Mouse (Mus musculus): ENCODE measurements at regions not wholly inside any gene's neighbourhood (a gene's known extent, or its start where the extent isn't known, plus 50 kb on each side); places are given as distances from the start of the nearest gene placed in this dataset.

DNA sequence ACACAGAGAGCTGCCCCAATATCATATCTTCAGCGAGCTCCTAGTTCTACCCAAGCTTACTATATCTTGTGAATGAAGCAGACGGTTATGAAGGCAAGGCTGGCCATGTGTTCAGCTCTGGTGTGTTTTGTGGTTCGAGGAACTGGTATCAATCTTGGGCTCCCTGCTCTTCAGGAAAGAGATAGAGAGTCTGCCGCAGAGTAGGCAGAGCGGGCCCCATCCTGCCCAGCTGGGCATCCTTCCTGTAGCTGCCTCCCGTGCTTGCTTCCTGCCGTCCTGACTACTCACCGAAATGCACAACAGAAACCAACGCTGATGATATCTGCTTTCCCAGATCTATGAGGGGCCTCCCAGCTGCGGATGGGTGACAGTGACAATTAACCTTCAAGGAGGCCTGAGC is 60.3 kb downstream of the Snrpe start:
- no peak for DNase-seq (ENCODE audit: low spot score in 2 of 2)

DNA sequence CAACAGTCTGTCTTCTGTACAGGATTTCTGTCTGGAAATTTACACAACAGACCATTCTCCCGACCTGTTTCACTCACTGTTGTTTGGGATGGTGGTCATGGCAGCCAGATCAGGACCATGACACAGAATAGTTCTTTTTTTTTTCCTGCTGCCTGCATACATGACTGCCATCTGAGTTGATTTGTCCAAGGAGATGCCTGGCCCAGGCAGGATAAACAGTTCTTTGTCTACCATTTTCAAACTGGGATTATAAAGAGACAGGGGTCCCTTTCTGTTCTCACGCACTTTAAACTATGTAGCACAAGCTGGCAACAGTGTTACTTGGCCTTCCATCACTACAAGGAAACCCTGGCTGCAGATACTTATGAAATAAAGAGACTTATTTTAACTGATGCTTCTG is 61.1 kb downstream of the Snrpe start:
- DNase-seq (ENCODE audit: low spot score in 2 of 2) = no peak

DNA sequence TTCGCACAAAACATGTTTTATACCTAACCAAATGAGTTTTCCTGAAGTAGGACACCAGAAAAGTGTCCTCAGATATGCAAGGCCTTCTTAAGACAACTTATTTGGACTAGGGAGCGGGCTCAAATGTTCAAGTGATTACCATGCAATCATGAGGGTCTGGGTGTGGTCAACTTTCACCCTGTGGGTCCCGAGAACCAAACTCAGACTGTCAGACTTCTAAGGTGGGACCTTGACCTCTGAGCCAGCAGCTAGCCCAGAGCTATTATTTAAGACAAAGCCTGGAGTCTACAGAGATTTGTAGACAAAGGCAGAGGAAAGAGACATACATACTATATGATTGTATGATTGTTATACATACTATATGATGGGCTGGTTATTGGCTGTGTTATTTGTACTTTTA is 62.5 kb downstream of the Snrpe start:
- no peak for DNase-seq (ENCODE audit: low spot score in 2 of 2)

DNA sequence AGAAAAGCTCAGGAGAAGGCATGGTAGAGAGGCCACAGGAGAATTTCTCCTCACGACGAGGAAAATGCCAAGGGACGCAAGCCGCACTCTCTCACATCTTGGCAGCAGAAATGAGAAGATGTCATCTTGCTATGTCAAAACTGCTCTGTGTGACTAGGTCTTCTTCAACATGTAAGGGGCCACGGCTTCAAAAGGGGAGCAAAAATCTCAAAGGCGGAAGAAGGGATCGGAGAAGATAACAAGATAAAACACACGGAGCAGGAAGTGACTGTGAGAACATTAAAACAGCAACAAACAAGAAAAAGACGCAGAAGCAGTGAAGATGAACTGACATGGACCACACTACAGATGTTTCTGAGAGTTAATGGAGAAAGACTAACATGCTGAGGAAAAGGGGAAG is 65.1 kb downstream of the Snrpe start:
- DNase-seq (ENCODE audit: low spot score in 2 of 2) = no peak

DNA sequence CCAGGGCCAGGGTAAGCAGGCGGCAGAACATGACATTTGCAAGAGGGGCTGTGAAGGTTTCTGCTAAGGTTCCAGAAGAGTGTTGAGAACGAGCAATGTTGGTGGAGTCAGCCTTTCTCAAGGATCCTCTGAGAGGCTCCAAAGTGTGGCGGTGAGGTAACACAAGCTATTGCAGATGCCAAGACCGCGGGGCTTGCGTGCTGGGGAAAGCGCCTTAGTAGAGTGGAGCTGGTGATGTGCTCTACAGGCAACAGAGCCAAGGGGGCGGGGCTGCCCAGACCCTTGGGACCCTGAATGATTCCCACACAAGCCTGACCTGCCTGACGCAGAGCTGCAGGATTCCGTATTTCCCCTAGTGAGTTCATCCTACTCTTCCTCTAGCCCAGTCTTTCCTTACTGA is 66.3 kb downstream of the Snrpe start:
- no peak for DNase-seq (ENCODE audit: low spot score in 2 of 2)

DNA sequence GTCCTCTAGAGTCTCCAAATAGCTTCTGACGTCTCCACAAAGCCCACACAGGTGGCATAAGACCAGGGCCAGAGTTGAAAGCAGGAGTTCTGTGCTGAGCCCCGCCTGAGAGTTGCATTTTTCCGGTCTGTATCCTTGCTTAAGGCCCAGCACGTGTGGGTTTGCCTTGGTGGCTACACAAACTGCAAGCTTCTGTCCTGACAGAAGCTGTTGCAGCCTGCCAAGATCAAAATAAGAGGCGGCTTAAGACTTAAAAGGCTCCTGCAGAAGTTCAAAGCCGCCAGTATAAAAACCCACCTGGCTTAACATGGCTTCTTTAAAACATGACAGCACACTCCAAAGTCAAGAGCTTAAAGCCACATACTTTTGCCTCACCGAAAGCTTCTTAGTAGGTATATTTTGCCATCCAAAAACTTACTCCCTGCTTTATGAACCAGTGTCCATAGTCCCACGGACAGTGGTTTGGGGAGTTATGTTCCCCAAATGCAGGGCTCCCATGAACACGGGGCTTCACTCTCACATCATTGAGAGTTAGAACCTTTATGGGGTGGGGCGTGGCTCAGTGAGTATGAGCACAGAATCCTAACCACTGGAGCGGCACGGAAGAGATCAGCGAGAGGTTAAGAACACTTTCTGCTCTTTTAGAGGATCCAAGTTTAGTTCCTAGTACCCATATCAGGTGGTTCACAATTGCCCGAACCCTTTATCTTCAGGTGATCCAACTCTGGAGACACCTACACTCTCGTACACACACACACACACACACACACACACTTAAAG is 67.9 kb downstream of the Snrpe start:
- no peak for DNase-seq (ENCODE audit: low spot score in 2 of 2)

DNA sequence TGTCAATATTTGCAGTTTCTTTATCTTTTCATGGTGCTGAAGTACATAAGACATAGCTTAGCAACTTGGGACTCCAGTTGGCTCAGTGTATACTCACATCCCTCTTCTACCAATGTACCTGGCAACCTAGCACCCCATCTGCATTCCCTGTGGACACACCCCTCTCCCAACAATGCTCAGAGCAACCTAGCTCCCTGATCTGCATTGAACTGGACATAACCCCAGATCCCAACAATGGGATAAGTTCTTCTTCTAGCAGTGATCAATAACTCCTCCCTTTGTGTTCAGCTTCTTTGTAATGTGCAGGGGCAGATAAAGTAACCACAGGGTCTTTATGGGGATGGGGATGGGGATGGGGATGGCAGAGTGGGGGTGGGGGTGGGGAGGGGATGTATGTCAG is 79.4 kb downstream of the Snrpe start:
- no peak for DNase-seq (ENCODE audit: low spot score in 2 of 2)

DNA sequence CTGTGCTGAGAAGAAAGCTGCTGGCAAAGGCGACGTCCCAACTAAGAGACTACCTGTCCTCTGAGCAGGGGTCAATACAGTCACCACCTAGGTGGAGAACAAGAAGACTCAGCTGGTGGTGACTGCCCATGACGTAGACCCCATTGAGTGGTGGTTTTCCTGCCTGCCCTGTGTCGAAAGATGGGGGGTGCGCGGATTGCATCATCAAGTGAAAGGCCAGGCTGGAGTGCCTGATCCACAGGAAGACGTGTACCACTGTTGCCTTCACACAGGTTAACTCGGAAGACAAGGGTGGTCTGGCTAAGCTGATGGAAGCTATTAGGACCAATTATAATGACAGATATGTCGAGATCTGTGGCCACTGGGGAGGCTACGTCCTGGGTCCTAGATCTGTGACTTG is 80.3 kb downstream of the Snrpe start:
- DNase-seq (ENCODE audit: low spot score in 2 of 2) = no peak

DNA sequence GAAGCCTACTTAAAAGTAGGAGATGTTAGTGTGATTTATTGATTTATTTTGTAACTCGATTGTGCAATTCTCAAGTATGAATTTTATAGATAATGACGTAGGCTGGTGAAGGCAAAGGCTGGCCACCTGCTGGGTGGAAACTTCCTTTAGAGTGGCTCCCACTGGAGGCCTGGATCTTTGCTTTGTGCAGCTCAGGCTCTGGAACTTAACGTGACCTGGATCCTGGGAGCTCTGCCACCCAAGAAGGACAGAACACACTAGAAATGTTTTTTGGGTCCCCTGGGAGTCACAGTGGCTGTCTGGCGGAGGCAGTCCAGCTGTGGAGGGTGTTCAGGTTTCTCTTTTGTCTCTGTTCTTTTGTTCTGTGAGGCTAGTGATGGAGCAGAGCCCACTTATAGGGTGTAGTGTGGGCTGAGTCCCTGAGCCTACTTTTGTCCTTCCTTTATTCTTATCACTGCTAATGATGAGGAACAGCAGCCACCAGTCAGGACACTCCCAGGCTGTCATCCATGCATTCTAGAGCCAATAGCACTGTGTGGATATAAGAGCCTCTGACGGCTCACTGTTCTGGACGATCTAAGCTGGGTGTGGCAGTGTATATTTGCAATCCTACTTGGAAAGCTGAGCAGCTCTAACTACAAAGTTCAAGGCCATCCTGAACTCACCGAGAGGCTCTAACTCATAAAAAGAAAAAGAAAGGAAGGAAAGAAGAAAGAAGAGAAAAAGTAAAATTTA is 82.3 kb downstream of the Snrpe start:
- no peak for DNase-seq (ENCODE audit: low spot score in 2 of 2)

DNA sequence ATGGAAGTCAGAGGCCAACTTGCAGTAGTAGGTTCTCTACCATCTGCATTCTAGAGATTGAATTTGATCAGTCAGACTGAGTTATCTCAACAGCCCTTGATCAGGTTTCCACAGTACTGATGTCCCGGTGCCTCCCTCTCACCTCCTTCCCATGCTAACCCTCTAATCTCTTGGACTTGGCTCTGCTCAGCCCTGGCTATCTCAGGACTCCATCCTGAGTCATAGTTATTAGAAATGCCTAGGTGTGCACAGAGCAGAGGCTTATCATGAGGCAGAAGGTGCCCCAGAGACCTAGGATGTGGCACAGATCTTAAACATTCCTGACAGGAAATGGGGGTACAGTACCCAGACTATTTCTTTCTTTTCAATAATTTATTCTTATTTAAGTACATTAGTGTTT is 87.3 kb downstream of the Snrpe start:
- DNase-seq (ENCODE audit: low spot score in 2 of 2) = no peak

DNA sequence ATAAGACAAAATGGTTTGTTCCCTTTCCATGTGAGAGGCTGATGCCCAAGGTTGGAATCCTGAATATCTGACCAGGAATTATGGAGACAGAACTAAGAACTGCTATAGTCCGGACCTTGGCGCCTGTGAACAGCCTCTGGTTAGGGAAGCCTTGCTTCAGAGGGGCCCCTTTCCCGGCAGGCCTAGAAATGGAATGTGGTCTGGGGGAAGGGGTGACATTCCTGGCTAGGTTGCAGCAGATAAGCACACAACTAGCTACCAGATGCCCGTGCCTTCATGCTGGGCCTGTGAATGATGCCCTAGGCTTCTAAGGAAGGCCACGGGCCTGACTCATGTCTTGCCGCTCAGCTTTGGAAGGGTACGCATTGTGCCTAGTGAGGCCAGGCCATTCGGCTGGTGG is 89.4 kb downstream of the Snrpe start:
- no peak for DNase-seq (ENCODE audit: low spot score in 2 of 2)

DNA sequence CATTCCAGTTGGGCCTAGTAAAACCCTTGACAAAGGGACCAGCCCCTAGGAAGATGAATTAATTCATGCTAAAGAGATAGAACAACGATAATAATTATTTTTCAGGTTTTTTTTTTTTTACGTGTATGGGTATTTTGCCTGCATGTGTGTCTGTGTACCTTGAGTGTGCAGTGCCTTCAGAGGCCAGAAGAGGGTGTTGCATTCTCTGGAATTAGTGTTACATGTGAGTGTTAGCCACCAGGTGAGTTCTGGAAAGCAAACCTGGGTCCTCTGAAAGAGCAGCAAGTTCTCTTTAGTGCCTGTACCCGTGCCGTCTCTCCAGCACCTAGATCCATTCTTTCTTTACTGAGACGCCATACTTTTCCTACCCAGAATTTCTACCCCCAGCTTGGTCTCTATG is 92.8 kb upstream of the Sox13 start:
- DNase-seq (ENCODE audit: low spot score in 2 of 2) = no peak

DNA sequence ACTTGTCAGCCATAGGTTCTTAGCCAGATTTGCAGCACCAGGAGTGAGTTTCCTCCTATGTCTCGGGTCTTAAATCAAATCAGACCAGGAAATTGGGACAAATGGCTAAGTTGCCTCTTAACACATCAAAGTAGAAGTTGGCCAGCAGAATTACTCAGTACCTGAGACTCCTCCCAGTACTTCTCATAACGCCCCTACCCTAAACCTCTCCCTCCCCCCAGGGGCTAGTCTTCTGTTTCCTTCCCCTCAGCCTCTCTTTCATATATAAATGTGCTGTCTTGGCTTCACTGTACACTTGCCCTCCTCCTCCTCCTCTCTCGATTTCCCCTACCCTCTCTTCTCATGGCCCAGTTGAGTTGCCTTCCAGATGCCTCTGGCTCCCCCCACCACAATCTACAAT is 79.9 kb upstream of the Sox13 start:
- no peak for DNase-seq (ENCODE audit: low spot score in 2 of 2)

DNA sequence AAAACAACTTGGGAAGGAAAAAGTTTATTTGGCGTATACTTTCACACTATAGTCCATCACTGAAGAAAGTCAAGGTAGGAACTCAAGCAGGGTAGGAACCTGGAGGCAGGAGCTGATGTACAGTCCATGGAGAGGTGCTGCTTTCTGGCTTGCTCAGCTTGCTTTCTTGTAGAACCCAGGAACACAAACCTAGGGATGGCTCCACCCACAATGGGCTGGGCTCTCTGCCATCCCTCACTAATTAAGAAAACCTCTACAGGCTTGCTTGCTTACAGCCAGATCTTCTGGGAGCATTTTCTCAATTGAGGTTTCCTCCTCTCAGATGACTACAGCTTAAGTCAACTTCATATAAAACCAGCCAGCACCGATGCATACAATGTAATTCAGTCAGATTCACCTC is 79.2 kb upstream of the Sox13 start:
- no peak for DNase-seq (ENCODE audit: low spot score in 2 of 2)

DNA sequence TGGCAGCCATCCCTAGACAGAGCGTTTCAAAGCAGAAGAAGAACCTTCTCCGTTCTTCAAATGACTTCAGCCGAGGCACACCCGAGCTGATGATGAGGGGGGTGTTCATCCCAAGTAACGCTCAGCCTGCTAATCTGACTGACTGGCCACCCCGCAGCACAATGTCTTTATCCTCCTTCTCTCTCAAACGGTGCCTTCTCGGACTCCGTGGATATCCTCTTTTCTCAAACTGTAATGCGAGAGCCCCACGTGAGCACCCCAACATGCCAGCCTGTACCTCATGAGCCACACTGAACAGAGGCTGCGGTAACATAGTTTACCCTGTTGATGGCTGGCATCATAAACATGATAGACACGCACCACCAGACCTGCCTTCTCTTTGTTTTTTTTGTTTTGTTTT is 76.8 kb upstream of the Sox13 start:
- DNase-seq (ENCODE audit: low spot score in 2 of 2) = no peak

DNA sequence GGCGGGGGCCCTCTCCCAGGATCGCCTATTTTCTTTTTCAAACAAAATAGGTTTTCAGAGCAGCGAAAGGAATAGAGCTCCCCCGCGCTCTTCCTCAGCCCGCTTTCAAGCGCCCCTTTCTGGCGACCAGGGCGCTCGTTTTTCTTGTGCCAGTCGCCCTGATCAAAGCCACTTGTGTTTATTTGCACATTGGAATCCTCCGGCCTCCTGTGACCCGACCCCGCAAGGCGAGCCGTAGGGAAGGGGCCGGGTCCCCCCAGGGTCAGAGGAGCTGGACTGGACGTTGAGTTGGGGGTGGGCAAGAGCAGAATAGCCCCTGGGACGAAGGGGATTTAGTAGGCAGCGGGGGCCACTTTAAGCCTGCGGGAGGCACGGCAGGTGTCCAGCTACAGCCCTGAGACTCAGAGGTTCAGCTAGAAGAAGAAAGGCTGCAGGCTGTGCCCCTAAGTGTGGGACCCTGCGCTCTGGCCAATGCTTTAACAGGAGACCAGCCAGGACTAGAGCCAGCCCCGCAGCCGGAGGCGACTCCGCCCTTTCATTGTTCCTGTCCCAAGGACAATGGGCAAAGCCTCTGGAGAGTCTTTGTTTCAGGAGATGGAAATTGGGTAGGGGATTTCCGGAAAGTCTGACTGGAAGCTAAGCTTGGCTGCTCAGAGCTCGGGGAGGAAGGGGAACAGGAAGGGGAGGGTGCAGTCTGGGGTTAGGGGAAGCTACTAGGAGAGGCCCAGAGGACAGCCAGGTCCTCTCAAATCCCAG is 69.0 kb upstream of the Sox13 start:
- DNase-seq (ENCODE audit: low spot score in 2 of 2) = peak; percentile 11 to 25

DNA sequence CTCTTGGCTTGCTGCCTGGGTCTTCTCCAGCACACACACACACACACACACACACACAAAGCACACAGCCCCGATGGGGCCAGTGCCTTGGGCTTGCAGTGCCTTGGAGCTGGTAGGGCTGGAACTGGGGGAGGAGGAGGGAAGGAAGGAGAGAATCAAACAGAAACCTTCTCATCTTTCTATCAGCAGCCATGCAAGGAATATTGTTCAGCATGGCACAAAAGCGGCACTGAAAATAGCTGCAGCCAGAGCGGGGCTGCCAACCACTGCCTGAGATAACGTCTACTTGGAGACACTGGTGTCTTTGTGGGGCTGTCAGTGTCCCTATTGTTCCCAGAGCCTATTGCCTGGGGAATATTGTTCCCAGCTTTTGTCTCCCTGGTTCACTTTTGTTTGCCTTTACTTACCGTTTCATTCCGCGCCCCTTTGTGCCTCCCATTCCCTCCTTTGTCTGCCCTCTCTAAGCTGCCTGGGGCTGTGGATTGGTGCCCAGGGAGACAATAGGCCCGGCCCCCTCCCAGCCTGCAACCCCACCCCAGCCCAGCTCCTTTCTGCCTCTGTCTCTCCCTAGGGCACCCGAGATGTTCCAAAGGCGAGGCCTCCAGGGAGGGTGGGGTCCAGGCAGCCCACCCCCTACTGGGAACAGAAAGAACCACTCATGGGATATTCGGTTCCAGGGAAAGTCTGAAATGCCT is 68.3 kb upstream of the Sox13 start:
- DNase-seq (ENCODE audit: low spot score in 2 of 2) = peak; percentile 30 to 48

DNA sequence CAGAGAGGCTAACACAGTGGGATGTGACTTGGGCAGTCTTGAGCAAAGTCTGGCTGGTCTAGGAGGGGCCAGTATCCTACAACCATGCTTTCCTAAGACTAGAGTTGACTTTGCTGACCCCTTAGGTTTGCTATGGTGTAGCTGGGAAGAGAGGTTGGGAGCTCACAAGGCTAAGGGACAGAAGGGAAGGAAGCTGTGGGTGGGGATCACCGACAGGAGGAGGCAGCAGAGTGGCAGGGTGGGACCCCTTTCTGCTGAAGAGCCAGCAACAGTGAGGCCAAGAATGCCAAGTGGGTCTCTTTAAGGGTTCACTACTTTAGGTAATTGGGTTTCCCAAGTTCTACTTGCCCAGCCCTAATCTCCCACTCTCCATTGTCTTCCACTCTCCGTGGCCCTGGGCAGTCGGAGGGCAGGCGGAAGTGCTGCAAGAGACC is 67.7 kb upstream of the Sox13 start:
- peak in 1 of 2 experiments; percentile 12 for DNase-seq (ENCODE audit: low spot score in 2 of 2)

DNA sequence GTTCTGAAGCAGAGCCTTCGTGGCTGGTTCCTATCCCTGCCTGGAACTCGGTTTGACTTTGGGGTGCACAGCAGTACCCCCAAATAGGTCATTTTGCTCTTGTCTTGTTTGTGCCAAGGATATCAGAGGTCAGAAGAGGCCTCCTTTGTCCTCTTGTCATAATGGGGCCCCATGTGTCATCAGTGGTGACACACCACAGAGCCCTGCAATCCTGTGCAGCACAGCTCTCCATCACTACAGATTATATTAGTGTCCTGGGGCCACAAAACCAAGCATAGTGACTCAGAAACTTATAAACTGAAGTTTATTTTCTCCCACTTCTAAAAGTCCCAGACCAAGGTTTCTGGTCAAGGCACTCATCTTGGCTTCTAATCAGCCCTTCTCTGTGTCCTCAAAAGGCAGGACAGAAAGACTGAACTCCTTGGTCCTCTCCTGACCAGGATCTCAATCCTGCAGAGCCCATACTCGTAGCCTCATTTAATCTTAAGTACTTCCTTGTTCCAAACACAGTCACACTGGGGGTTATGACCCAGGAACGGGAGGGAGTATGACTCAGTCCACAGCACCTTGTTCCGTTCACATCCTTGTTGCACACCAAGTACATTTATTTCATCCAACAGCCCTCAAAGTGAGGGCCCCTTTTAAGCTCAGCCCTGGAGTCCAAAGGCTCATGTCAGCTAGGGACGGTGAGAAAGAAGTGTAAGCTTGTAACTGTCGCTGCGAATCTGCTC is 63.2 kb upstream of the Sox13 start:
- no peak for DNase-seq (ENCODE audit: low spot score in 2 of 2)

DNA sequence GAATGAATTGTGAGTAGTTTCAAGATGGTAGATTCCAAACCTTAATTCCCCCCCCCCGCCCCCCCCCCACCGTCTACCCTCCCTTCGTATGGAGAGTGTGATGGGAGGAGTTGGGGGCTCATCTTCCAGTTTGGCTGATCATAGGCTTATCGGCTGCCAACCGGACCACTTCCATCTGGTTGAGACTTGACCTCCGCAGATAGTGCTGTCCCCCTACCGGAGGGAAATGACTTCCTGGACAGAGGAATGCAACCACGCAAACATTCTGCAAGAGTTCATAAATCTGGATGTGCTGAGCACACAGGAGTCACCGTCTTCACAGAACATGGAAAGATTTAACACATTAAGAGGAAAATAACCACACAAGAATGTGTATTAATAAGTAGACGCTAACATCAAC is 62.2 kb upstream of the Sox13 start:
- no peak for DNase-seq (ENCODE audit: low spot score in 2 of 2)

DNA sequence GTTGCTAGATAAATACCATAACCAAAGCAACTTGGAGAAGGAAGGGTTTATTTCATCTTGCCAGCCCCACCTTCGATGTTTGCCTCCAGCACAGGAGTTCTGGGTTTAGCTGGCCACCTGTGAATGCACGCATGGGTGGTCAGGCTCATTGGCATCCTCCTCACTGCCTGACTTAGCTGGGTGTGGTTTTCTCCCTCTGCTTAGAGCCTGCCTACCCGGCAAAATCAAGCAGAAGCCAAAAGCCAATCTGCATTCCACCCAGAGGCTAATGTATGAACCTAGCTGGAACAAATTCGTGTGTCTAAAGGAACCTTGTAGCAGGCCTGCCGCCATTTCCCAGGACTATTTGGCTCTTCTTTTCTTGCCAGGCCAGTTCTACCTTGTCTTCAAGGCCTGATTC is 58.7 kb upstream of the Sox13 start:
- no peak for DNase-seq (ENCODE audit: low spot score in 2 of 2)
